Mouse (Mus musculus) midbrain, embryonic 16.5 days (tissue): ENCODE results near the gene Entpd1. TPM values are rescaled to one million over a fixed set of nuclear protein-coding genes. Genes with fewer than 3 reads are reported as not detected.

ENCODE experiments used
- ATAC-seq: fragments of 200-750 bp; cut with Nextera tagmentation; 2 replicates; pipeline ENCODE4 v1.8.0; 2017; ENCODE audit warnings: moderate TSS enrichment
- H3K27ac ChIP-seq: fragments of 300-500 bp; sonication (generic); 2 replicates; pipeline ENCODE4 v1.5.1; 2014; ENCODE audit warnings: mild to moderate bottlenecking, low read length, mixed read lengths
- H3K27me3 ChIP-seq: fragments of 300-500 bp; sonication (generic); 2 replicates; pipeline ENCODE4 v1.6.1; 2014; ENCODE audit warnings: low read depth, low read length, mixed read lengths; ENCODE audit not compliant: control insufficient read depth, insufficient read depth
- H3K36me3 ChIP-seq: fragments of 300-500 bp; sonication (generic); 2 replicates; pipeline ENCODE4 v1.6.1; 2014; ENCODE audit warnings: mild to moderate bottlenecking, low read length, moderate library complexity, mixed read lengths; ENCODE audit not compliant: control insufficient read depth, insufficient read depth
- H3K4me1 ChIP-seq: fragments of 300-500 bp; sonication (generic); 2 replicates; pipeline ENCODE4 v1.6.1; 2014; ENCODE audit warnings: mild to moderate bottlenecking, low read length, mixed read lengths; ENCODE audit not compliant: control insufficient read depth, insufficient read depth
- H3K4me2 ChIP-seq: fragments of 300-500 bp; sonication (generic); 2 replicates; pipeline ENCODE4 v1.6.1; 2014; ENCODE audit warnings: mild to moderate bottlenecking, low read length, mixed read lengths
- H3K4me3 ChIP-seq: fragments of 300-500 bp; sonication (generic); 2 replicates; pipeline ENCODE4 v1.5.1; 2014; ENCODE audit warnings: low read depth, mild to moderate bottlenecking, low read length, moderate library complexity, mixed read lengths
- H3K9ac ChIP-seq: fragments of 300-500 bp; sonication (generic); 2 replicates; pipeline ENCODE4 v1.6.1; 2014; ENCODE audit warnings: low read depth, low read length, mixed read lengths
- H3K9me3 ChIP-seq: fragments of 300-500 bp; sonication (generic); replicated peaks from 2 replicates; pipeline ENCODE4 v1.6.1; 2014; ENCODE audit warnings: mild to moderate bottlenecking, low read length, mixed read lengths; ENCODE audit not compliant: control insufficient read depth, poor library complexity, severe bottlenecking
- WGBS: fragments of 180-500 bp; shearing (Covaris S2); extraction: QIAGEN DNeasy Blood & Tissue Kit; methylation state at CpG from one replicate; pipeline ENCODE4 v1.1.7; 2014; 5-methylcytosine and 5-hydroxymethylcytosine counted together
- polyA plus RNA-seq: library from polyadenylated mRNA; unstranded; fragments of >200 nt; fragmentation: Nextera tagmentation; extraction: Ambion mirVana; gene quantifications from 2 replicates; pipeline ENCODE4 v1.2.1, GENCODE M21; 2015

Entpd1 gene
- polyA plus RNA-seq, 1 experiment from 2014 or later, result 8.2 TPM

DNA sequence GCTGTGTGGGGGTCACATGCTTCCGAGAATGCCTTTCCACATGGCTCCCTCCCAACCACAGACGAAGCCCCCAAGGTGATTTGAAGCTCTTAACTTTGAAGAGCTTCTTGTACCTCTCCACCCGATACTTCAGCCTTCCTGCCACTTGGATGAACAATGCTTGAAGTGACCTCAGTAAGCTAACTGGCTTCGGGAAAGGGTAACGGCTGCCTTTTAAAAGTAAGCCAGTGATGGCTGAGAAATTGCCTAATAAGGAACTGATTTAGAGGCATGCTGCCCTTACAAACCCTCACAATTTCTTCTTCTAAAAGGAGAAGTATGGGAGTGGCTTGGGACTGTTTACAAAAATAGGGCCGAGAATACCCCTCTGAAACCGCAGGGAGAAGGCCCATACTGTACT lies 81.0 kb downstream of the Entpd1 start:
- Histone ChIP-seq H3K4me2 (no peak overlapping the region), H3K4me3 (no peak overlapping the region), H3K36me3 (no peaks in the 10 kb centered on the region), H3K9ac (no peak overlapping the region), H3K9me3 (no peaks in the 10 kb centered on the region), H3K27ac (no peak overlapping the region), H3K27me3 (no peaks in the 10 kb centered on the region), H3K4me1 (no peaks in the 10 kb centered on the region)
- ATAC-seq, result no peak
- WGBS, result 83% methylated on average over 7 of the region's 7 CpGs

DNA sequence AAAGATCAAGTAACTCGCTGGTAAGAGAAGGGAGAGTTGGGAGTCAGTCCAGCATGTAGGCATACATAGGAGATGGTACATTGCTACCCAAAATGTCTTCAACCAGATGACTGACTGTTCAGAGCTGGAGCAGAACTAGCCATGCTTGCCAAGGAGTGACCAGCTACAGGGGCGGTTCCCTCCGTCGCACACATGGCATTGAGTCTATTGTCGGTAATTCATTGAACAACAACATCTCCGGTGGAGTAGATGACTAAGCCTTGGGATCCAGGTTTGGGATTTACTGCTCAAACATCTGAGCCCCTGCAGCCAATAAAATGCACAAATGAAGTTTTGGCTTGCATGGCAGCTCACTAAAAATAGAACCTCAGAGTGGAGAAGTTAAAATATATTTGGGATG lies 84.0 kb downstream of the Entpd1 start:
- WGBS, result 91% methylated on average over 6 of the region's 6 CpGs
- no peak overlapping the region for H3K4me3 ChIP-seq
- no peaks in the 10 kb centered on the region for H3K36me3 ChIP-seq
- no peaks in the 10 kb centered on the region for H3K4me1 ChIP-seq
- H3K27ac ChIP-seq, result no peak overlapping the region
- no peaks in the 10 kb centered on the region for H3K27me3 ChIP-seq
- no peaks in the 10 kb centered on the region for H3K9me3 ChIP-seq
- H3K4me2 ChIP-seq, result no peak overlapping the region
- H3K9ac ChIP-seq, result no peak overlapping the region
- no peak for ATAC-seq

DNA sequence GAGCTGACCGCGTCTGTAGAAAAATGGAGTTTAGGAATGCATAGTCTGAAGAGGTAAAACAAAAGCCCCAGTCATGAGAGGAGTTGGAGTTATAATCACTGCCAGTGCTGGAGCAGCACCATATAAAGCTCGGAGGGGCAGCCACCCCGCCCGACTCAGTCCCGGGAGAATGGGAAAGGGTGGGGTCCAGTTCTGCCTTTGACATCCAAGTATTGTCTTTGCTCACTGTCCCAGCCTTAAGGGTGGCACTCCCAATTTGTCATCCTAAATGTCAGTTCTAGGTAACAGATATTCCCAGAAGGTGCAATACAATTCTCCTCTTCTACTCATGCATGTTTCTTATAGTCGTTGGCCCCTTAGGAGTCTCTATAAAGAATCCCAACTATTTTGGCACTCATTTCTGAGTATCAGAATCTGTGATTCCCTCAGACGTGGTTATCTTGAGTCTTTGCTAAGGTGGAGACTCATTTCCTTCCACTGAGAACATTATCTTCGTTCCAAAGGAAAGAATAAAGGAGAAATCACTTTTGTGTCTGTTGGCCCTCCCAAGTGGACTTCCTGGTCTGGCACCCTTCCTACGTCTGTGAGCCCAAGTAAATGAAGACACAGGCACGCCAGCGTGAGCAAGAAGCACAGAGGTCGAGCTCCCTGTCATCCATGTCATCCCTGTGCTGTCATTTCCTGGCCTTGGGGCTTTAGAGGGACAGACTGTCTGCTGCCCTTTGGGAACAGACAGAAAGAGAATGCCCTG lies 86.1 kb downstream of the Entpd1 start:
- no peak overlapping the region for H3K9ac ChIP-seq
- no peak for ATAC-seq

DNA sequence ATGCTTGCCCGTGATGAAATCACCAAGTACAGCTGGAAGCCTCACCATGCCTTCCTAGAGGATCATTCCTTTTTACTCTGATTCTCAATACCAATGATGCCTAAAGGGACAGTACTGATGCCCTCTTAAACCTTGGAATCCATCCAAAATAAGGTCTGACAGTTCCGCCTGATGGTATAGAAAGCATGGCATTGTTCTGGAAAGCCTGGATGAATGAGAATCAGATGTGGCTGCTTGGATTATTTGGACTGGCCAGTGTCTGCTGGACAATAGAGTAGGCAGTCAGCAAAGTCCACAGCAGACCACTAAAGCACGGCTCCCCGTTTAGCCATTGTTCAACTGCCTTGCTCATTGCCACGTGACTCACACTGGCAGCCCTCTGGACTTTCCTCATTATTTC lies 87.7 kb downstream of the Entpd1 start:
- no peak overlapping the region for H3K4me2 ChIP-seq
- H3K4me1 ChIP-seq, result peaks cover 3% of the 10 kb centered on the region; the same call in 1 of the 2 replicates
- 24% methylated on average over 5 of the region's 5 CpGs for WGBS
- H3K9me3 ChIP-seq, result no peaks in the 10 kb centered on the region
- H3K27me3 ChIP-seq, result no peaks in the 10 kb centered on the region
- no peak overlapping the region for H3K27ac ChIP-seq
- no peak overlapping the region for H3K4me3 ChIP-seq
- no peak for ATAC-seq
- no peak overlapping the region for H3K9ac ChIP-seq
- H3K36me3 ChIP-seq, result no peaks in the 10 kb centered on the region

More for the DNA sequence above, 86.1 kb downstream of the Entpd1 start:
- Histone ChIP-seq H3K36me3 (no peaks in the 10 kb centered on the region), H3K9me3 (no peaks in the 10 kb centered on the region), H3K4me1 (peaks cover 3% of the 10 kb centered on the region; the same call in 1 of the 2 replicates), H3K27me3 (no peaks in the 10 kb centered on the region), H3K4me2 (no peak overlapping the region), H3K27ac (no peak overlapping the region), H3K4me3 (no peak overlapping the region)
- WGBS, result 83% methylated on average over 13 of the region's 13 CpGs

DNA sequence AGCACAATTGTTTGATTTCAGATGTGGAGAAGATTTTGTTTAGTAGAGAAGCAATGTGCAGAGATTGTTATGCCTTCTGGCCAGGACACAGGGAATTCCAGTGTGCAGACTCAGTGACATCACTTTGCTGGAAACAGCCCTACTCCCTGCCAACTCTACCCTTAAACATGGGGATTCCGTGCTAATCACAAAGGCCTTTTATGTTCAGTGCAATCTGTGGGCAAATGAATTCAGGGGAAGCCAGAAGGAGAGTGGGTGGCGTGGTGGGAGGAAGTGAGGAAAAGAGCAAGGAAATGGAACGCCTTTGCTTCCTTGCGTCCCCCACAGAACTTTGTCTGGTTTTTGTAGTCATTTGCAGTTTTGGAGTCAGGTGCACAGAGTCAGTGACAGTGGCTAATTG lies 90.2 kb downstream of the Entpd1 start:
- Histone ChIP-seq H3K9ac (no peak overlapping the region), H3K4me3 (no peak overlapping the region), H3K4me1 (peaks cover 3% of the 10 kb centered on the region; the same call in 1 of the 2 replicates), H3K4me2 (no peak overlapping the region), H3K36me3 (no peaks in the 10 kb centered on the region), H3K27ac (no peak overlapping the region), H3K9me3 (no peaks in the 10 kb centered on the region), H3K27me3 (no peaks in the 10 kb centered on the region)
- WGBS, result 56% methylated on average over 4 of the region's 4 CpGs
- ATAC-seq, result 0 out of 2 replicates have a peak, but pooled peaks have one; percentile 42

DNA sequence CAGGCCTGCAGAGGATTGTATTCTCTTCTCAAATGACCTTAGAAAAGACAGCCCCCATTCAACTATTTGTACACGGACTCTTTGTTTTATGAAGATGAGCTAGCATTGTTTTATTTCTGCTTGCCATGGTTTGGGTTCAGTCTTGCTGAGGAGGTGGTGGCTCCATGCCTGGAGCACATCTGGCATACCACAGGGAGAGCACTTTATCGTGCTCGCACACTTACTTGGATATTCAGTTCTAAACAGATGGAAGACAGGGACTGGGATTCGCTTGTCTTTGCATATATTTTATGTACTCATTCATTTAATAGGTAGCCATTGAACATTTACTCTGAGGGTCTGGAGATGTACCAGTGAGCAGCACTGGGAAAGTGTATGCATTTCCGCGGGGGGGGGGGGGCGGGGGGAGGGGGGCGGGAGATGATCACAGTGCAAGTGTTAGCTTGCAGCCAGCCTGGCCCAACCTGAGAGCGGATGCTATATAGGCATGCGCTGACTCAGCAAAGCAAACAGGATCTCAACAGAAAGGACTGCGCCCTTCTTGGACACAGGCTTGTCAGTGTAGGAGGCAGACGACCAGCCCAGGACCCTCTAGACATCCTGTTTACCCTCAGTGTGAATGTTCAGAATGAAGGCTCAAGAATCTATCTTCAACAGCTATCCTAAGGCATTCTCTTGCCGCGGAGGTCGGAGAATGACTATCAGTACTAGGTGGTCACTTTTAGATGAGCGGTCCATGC lies 100.9 kb downstream of the Entpd1 start:
- no peak overlapping the region for H3K27ac ChIP-seq
- no peak overlapping the region for H3K4me3 ChIP-seq
- 87% methylated on average over 14 of the region's 16 CpGs for WGBS
- ATAC-seq, result no peak
- no peaks in the 10 kb centered on the region for H3K27me3 ChIP-seq
- H3K4me2 ChIP-seq, result no peak overlapping the region
- no peaks in the 10 kb centered on the region for H3K9me3 ChIP-seq
- no peaks in the 10 kb centered on the region for H3K4me1 ChIP-seq
- no peaks in the 10 kb centered on the region for H3K36me3 ChIP-seq
- H3K9ac ChIP-seq, result no peak overlapping the region

DNA sequence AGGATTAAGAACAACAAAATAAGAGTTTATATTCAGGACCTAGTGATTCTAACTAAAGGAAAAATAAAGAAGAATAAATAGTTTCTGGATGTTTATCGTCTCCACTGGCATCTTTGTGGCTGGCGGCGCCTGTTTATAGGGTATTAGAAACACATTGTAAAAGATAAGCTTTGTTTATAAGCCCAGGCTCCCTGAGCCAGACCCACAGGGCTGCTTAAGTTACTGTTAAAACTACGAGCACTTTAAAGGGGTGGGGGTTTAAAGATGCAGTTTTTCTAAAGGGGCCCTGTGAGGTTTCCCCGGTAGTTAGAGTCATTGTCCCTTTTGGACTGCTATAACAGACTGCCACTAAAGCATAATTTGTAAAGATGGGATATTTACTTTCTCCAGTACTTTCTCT lies 102.5 kb downstream of the Entpd1 start:
- no peak overlapping the region for H3K27ac ChIP-seq

DNA sequence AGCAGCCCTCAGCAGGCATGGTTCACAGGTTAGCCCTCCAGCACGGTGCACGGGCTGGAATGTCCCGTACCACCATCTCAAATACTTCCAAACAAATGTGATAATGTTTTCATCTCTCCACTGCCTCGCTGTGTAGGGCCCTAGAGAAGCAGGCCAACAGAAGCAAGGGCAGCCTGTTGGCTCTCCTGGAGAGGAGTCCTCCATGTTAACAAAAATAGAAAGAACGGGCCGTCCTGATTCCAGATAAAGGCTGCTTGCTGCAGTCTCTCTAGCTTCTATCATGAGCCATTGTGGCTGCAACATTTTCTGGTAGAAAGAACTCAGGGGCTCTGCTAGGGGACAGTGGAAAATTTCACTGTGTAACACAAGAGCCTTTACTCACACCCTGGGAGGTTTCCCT lies 104.8 kb downstream of the Entpd1 start:
- Histone ChIP-seq H3K36me3 (no peaks in the 10 kb centered on the region), H3K27me3 (no peaks in the 10 kb centered on the region), H3K9ac (no peak overlapping the region), H3K4me1 (peaks cover 2% of the 10 kb centered on the region; the same call in 1 of the 2 replicates), H3K27ac (no peak overlapping the region), H3K9me3 (no peaks in the 10 kb centered on the region), H3K4me2 (no peak overlapping the region), H3K4me3 (no peak overlapping the region)
- 84% methylated on average over 6 of the region's 6 CpGs for WGBS
- ATAC-seq, result no peak

More for the DNA sequence above, 102.5 kb downstream of the Entpd1 start:
- no peak overlapping the region for H3K4me3 ChIP-seq
- no peak overlapping the region for H3K9ac ChIP-seq
- H3K9me3 ChIP-seq, result no peaks in the 10 kb centered on the region
- H3K27me3 ChIP-seq, result no peaks in the 10 kb centered on the region
- no peaks in the 10 kb centered on the region for H3K36me3 ChIP-seq
- no peak overlapping the region for H3K4me2 ChIP-seq
- WGBS, result 83% methylated on average over 5 of the region's 5 CpGs
- no peaks in the 10 kb centered on the region for H3K4me1 ChIP-seq
- no peak for ATAC-seq
